Mouse (Mus musculus): ENCODE results near the gene Apc2. TPM values are rescaled to one million over a fixed set of nuclear protein-coding genes. Genes with fewer than 3 reads are reported as not detected.
"Not testable (repeated sequence)": the region's sequence is repeated elsewhere in the genome, so short reads cannot be mapped to it uniquely, and the experiment has no call there.

The Apc2 gene
- polyA plus RNA-seq, 1 experiment: 52.2 TPM

DNA sequence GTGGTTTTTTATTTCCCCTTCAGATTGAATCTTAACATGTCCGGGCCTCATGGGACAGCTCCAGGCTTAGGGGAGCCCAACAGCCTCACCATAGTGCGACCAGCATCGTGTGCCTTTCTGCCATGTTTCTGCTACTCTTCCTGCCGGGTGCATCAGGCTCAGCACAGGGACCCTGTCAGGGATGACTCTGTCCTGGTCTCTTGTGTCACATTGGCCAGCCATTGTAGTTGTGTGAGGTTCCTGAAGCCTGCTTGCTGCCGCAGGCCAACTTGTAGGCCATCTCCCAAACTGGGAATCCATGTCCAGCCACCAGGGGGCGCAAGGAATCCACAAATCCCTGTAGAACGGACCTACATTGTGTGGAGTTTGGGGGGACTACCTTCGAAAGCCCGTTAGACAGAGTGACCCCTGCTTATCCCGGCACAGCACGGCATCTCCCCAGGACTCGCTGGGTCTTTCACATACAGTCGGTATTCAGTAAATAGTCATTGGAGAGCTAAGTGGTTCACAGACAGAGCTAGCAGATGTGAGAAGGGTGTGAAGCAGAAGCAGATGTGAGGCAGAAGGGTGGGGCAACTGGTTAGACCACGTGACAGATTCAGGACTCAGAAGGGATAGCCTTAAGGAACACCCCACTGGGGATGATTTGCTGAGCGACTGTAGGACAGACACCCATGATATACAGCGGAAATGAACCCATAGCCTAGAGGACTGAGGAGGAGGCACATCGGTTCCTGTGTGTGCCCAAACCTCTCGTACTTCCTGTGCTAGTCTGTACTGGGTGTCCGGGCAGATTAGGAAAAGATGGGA, 44.4 kb downstream of the Apc2 start:
- DNase-seq (ENCODE audit: extremely low spot score in 1 of 2, low spot score in 1 of 2): peak in 1 of 2 experiments; percentile 93

DNA sequence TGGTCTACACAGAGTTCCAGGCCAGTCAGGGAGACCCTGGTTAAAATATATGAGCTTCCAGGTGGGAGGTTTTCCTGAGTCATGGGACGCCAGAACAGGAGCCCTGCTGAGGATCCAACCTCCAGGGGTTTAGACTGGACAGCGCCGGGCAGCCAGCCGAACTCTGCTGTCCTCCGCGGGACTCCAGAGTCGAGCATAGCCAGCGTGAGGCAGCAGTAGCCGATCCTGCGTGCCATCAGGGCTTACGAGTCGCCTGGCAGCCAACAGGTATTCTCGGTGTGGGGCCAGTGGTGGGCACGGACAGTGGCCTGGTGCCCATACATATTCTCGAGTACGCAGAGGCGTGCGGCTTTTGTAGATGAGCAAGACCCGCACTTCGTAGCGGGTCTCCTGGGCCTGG, 45.2 kb downstream of the Apc2 start:
- DNase-seq (ENCODE audit: extremely low spot score in 1 of 2, low spot score in 1 of 2): no peak

DNA sequence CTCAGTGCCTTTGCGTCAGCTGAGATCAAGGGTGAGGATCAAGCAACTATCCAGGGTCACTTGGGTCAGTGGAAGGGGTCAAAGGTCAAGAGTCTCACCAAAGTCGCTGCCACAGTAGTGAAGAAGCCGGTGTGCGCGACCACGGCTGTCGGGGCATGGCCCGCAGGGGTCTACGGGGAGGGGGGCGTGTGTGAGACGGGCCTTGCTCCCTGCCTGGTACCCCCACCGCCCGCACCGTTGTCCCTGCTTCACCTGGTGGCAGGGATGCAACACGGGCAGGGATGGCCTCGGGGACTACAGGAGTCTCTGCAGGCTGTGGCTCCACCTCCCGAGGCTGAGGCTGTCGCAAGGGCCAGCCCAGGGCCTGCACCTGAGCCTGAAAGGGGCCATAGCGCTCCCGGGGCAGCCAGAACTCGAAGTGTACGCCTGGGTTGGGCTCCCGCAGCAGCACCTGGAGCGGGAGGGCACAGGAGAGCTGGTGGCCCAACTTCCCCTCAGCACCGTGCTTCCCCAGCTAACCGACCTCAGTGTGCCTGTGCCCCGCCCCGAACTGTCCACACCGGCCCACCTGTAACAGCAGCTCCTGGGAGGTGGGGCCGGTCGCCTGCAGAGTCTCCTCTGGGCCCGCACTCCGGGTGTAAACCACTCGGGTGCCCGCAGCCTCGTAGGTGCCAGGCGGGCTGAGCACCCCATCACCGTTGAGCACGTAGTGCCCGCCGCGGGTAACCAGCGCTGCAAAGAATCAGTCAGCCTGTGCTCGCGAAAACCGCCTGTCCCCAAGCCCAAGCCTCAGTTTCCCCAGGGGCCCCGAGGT, 45.9 kb downstream of the Apc2 start:
- no peak for DNase-seq (ENCODE audit: extremely low spot score in 1 of 2, low spot score in 1 of 2)

DNA sequence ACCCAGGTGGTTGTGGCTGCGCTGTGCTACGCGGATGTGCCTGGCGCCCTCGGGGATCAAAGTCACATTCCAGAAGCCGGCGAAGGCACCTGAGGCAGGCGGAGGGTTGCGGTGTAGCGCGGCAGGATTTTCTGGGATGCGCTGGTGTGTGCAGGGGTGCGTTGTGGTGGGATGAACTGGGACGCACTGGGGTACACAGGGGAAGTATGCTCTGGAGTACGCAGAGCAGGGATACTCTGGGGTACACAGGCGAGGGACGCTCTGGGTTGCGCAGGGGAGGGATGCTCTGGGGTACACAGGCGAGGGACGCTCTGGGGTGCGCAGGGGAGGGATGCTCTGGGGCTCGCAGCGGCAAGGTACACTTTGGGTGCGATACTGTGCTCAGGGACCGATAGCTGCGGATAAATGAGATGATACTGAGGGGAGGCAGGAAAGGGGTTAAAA, 46.5 kb downstream of the Apc2 start:
- no peak for DNase-seq (ENCODE audit: extremely low spot score in 1 of 2, low spot score in 1 of 2)

DNA sequence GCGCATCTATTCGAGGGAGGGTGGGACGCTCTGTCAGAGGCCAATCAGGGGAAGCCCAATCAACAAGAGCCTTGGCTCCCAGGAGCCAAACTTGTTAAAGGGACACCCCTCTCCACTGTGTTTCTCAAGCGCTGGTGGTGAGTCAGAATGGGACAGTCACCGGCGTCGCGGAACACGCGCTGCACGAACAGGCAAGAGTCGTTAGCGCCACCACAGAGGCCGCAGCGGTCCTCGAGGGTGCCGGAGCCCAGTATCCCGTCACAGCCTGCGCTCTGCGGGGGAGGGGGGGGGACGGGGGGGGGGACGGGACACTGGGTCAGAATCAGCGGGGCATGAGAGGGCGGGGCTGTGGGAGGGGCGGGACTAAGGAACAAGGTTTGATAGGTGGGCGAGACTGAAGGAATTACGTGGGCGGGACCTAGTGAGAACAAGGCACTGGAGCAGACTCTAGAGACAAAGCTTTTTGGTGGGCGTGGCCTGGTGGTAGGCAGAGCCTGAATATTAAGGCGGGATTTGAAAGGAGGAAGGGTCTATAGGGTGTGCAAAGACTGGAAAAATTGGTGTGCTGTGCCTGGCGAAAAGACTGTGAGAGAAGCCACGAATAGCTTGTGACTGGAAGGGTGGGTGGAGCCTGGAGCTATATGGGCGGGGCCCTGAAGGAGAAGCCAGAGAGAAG, 47.1 kb downstream of the Apc2 start:
- peak in 1 of 2 experiments; percentile 66 for DNase-seq (ENCODE audit: extremely low spot score in 1 of 2, low spot score in 1 of 2)

DNA sequence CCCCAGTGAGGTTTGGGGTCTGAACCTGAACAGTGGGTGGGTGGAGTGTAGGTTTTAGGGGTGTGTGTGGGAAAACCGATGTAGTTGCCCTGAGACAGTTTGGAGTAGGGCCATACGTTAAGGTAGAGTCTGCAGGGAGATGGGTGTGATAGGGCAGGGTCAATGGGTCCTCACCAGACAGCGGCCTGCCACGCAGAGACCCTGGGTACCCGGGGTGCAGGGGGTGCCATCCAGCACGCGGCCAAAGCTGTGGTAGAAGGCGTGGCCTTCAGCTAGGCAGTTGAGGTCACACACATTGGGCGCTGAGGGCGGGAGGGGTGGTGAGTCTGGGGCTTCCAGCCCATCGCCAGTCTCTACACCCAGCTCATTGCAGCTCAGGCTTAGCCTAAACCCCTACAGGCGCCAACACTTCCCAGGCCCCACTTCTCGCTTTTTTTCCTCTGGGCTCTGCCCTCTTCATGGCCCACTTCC, 47.7 kb downstream of the Apc2 start:
- DNase-seq (ENCODE audit: extremely low spot score in 1 of 2, low spot score in 1 of 2): no peak

DNA sequence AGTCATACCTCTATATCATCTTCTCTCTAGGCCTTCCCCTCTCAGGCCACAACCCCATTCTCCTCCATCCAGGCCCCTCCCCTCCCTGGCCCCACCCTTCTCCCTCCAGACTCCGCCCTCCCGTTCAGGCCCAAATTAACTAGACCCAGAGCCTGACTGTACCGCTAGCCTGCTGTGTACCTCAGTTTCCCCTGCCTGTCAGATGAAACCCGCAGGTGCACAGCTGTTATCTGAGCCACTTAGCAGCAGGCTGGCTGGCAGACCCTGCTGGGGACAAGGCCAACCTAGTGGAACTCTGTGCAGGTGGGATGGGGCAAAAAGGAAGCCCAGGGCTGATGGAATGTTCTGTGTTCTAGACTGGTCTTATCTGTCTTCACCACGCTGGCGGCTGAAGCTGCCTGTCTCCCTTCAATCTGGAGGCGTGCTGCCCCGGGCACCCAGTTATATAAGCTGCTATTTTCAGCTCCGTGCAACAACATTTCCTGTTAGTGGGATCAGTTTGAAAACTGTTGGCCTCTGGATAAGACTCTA, 48.4 kb downstream of the Apc2 start:
- DNase-seq (ENCODE audit: extremely low spot score in 1 of 2, low spot score in 1 of 2): peak in 1 of 2 experiments; percentile 62

DNA sequence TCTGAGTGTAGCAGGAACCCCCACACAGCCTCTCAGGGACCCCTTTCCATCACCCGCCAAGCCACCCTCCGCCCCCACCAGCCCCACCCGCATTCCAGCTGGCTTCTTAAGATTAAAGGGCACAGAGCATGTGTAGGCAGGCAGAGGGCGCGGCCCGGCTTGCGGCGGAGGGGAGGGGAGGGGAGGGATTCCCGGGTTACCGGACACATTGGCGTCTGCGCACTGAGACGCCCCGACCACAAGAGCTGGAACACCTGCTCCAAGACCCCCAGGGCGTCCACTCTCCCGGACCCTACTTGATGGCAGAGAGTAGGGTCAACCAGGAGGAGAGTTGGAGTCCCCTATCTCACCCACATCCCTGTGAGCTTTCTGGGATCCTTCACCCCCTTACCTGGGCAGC, 49.3 kb downstream of the Apc2 start:
- no peak for DNase-seq (ENCODE audit: extremely low spot score in 1 of 2, low spot score in 1 of 2)

DNA sequence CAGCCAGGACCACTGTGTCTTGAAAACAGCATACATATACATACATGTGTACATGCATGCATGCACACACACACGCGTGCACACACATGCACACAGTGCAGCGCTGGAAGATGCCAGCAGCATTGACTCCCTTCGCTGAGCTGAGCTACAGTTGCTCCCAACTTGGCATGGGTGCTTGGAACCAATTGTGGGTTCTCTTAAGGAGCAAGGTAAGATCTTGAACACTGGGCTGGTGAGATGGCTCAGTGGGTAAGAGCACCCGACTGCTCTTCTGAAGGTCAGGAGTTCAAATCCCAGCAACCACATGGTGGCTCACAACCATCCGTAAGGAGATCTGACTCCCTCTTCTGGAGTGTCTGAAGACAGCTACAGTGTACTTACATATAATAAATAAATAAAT, 50.2 kb downstream of the Apc2 start:
- not testable (repeated sequence) for DNase-seq (ENCODE audit: extremely low spot score in 1 of 2, low spot score in 1 of 2)

DNA sequence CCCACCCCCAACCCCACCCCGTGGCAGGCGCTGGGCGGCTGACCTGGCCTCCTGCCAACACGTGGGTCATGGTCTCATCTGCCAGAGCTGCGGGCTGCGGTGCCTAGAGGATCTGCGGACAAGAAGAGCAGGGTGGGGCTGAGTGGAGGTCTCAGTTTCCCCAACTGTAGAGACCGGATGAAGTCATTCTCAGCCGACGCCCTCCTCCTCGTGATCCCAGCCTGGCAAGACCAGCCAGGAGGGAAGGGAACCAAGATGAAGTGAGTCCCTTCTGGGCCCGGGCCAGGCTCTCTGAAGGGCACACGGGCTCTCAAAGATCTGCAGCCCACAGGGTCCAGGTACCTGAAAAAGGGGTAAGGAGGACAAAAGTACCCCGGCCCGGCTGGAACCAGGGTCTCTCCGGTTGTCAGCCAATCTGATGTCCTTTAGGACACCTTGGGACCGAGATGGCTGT, 51.8 kb downstream of the Apc2 start:
- no peak for DNase-seq (ENCODE audit: extremely low spot score in 1 of 2, low spot score in 1 of 2)

DNA sequence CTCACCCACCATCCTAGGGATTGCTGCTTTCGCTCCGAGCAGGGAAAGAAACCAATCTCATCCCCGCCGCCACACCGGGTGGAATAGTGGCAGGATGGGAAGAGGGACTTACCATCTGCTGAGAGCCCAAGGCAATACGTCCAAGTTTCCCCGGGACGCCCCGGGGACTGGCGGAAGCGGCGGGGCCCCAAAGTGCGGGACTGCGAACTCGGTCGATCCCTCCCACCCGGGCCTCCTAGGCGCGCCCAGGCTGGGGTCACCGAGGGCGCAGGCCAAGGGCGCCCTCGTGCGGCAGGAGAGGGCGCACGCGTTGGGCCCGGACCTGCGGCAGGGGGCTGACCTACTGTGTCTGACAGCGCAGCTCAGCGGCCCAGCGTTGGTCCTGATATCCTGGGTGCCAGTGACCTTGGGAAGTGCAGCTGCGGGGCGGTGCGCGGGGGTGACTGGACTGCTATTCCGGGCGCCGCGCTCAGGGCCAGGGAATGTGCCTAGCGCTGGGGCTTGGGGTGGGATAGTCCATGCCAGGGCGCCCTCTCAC, 52.5 kb downstream of the Apc2 start, which contains the start of gene Adamtsl5:
TSS of gene Adamtsl5 (minus strand) at position 169 of the 538 bp plus-strand sequence.
- DNase-seq (ENCODE audit: extremely low spot score in 1 of 2, low spot score in 1 of 2): no peak

DNA sequence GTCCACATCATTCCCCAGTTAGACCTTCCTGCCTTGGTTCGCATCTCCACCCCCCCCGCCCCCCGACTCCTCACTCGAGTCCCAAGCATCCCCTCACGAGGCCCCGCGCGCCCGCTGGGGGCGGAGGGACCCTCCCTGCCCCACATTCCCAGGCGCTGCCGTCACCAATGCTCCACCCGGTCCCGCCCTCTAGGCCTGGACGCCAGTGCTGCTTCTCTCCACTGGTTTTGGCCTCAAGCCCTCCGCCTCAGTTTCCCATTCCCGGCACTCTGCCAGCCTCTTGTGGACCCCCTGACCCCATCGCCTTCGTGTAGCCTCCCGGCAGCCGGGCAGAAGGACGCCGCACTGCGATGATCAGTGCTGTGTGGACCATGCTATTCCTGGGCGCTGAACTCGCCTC, 53.2 kb downstream of the Apc2 start:
- DNase-seq (ENCODE audit: extremely low spot score in 1 of 2, low spot score in 1 of 2): no peak

DNA sequence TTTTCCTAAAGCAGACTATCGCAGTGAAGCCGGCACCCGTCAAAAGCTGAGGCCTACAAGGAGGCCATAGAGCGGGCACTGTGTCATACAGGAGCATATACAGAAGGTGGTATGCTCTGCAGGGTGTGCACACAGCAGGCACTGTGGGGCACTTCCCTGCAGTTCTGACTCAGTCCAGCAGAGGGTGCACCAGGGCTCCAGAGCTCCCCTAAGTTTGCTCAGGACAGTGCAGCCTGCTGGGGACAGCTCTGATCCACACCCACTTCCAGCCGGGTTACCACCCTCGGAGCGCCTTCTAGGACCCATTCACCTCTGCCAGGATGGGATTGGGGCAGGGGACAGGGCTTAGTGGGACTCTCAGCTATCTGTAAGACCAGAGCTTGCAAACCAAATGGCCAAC, 54.5 kb downstream of the Apc2 start:
- peak in 1 of 2 experiments; percentile 93 for DNase-seq (ENCODE audit: extremely low spot score in 1 of 2, low spot score in 1 of 2)

DNA sequence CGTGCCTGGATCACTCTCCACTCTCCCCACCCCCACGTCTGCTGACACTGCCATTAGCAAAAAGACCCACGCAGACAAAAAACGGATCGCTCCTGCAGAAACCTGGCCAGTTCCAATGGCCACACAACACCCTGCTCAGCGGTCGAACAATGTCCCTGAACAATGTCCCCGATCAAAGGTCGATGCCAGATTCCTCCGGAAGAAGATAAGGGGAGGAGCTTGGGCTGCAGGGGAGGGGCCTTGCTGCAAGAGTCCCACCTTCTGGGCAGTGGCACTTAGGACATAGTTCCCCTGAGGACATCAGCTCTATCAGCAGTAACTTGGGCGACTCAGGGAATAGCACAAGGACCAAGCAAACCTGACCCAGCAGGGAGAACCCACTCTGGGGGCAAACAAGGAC, 56.1 kb downstream of the Apc2 start:
- no peak for DNase-seq (ENCODE audit: extremely low spot score in 1 of 2, low spot score in 1 of 2)

DNA sequence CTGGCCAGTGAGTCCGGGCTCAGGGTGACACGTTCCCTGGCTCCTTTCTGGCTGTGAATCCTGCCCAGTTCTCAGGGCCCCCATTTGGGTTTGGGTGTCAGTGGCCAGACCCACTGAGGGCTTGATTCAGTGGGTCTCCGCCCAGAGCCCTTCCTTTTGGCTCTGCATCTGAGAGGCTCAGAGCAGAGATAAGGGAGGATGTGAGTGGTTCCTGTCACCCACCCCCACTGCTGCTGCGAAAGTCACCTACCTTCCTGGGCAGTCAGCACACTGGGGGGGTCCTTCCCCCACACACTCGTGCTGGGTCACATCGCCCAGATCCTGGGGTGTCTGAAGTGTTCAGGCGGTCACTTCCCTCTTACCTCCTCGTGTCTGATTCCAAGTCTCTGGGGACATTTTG, 57.0 kb downstream of the Apc2 start:
- DNase-seq (ENCODE audit: extremely low spot score in 1 of 2, low spot score in 1 of 2): no peak

DNA sequence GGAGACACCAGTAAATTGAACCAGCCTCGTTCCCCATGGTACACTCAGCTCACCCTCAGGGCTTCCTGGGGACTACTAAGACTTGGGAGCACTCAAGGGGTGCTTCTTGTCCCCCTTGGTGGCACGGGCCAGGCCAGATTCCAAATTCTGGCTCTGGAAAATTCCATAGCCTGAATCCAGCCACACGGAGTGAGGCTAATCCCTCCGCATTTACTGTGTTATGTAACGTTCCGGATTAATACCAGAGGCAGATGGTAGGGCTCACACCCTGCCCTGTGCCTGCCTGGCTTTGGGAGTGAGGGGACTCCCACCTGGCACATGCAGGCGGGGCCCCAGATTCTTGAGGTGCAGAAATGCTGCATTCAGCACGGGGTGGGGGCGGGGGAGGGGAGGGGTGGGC, 59.7 kb downstream of the Apc2 start:
- no peak for DNase-seq (ENCODE audit: extremely low spot score in 1 of 2, low spot score in 1 of 2)

DNA sequence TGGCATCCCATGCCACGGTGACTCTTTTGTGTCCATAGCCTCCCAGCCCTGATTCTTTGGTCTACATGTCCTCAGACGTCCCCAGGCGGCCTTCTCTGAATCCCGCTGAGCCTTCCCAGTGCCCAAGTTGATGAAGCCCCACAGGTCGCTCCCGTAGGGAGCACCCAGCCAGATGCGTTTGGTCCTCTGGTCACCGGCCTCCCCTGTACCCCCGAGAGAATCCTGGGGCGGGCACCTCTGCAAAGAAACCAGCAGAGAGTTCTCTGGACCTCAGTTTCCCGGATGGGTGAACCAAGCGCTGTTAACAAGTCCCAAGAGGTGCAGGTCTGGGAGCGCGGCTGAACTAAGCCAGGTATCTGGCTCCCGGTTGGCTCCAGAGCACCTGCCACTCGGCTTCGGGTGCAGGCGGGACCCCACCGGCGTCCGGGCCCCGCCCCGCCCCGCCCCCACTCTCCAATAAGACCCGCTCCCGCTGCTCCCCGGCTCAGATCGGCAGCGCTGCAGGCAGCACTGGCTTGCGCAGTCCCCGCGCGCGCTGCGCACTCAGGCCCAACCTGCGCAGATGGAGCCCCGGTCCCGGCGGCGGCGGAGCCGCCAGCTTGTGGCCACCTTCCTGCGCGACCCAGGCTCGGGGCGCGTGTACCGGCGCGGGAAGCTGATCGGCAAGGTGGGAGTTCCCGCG, 60.4 kb downstream of the Apc2 start, which contains the start of gene Plk5:
TSS of gene Plk5 (plus strand) at position 459 of the 682 bp plus-strand sequence.
- DNase-seq (ENCODE audit: extremely low spot score in 1 of 2, low spot score in 1 of 2): no peak

DNA sequence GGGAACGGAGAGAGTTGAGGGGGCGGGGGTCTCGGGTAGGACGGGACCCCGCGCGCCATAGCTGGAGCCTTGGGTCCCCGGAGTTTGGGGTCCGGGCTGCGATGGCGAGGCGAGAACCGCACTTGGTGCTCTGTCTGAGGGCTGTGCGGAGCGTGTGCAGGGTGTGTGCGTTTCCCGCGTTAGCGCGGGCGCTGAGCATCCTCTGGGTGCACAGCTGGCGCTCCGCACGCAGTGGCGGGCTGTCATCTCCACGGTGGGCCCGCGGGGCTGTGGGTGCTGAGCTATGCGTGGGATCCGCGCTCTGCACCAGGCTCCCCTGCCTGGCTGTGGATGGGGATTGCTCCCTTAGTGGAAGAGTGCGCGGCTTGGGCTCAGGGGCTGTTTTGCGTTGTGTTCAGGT, 61.0 kb downstream of the Apc2 start:
- no peak for DNase-seq (ENCODE audit: extremely low spot score in 1 of 2, low spot score in 1 of 2)

DNA sequence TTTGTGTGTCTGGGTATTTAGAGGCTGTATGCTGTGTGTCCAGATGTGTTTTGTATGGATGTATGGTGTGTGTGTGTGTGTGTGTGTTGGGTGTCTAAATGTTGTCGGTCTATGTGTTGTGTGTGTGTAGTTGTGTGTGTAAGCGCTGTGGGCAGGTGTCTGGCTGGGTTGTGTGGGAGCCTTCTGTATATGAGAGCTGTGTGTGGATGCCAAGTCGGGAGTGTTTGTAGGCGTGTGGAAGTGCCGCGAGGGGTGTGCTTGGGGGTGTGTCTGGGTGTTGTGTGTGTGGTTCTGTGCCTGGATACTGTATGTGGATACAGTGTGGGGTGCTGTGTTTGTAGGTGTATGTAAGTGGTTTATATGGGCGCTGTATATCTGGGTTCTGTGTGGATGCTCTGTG, 61.6 kb downstream of the Apc2 start:
- no peak for DNase-seq (ENCODE audit: extremely low spot score in 1 of 2, low spot score in 1 of 2)
